Mouse (Mus musculus) embryo, embryonic 11 days (tissue): ENCODE data around the gene Emc10.

Source experiments
- DNase-seq: peaks from one replicate; pipeline ENCODE4 v3.0.0-alpha.2; 2015

The Emc10 gene

GRCm38 (mm10) chr7:44462218-44463055 is 33.9 kb downstream of the Emc10 start:
- peak; percentile 82 for DNase-seq

GRCm38 (mm10) chr7:44461503-44462217 is 34.7 kb downstream of the Emc10 start:
- no peak for DNase-seq

- DNase-seq, result no peak
These were observed 35.4 kb downstream of the Emc10 start for GRCm38 (mm10) chr7:44460767-44461502.

GRCm38 (mm10) chr7:44460067-44460466 is 36.3 kb downstream of the Emc10 start:
- no peak for DNase-seq

GRCm38 (mm10) chr7:44456302-44456701 is 40.0 kb downstream of the Emc10 start:
- DNase-seq, result no peak

- no peak for DNase-seq
These were observed 43.1 kb downstream of the Emc10 start for GRCm38 (mm10) chr7:44453256-44453655.

GRCm38 (mm10) chr7:44446070-44446855 is 50.1 kb downstream of the Emc10 start:
- DNase-seq, result no peak

- DNase-seq, result no peak
These were observed 50.8 kb downstream of the Emc10 start for GRCm38 (mm10) chr7:44445528-44445923.

GRCm38 (mm10) chr7:44444886-44445527 is 51.3 kb downstream of the Emc10 start:
- no peak for DNase-seq

- DNase-seq, result peak; percentile 67
These were observed 52.8 kb downstream of the Emc10 start for GRCm38 (mm10) chr7:44443268-44444173.

GRCm38 (mm10) chr7:44442407-44442821 is 53.9 kb downstream of the Emc10 start:
- peak; percentile 58 for DNase-seq

GRCm38 (mm10) chr7:44441648-44442109 is 54.6 kb downstream of the Emc10 start:
- peak; percentile 57 for DNase-seq

GRCm38 (mm10) chr7:44441180-44441579 is 55.1 kb downstream of the Emc10 start:
- DNase-seq, result no peak

- no peak for DNase-seq
These were observed 55.9 kb downstream of the Emc10 start for GRCm38 (mm10) chr7:44440479-44440878.
